Mouse (Mus musculus) hindbrain, embryonic 16.5 days (tissue): ENCODE measurements around the gene Fbxl12. TPM values are rescaled to one million over a fixed set of nuclear protein-coding genes. Genes with fewer than 3 reads are reported as not detected.

Experiments
- polyA plus RNA-seq: library from polyadenylated mRNA; unstranded; fragments of >200 nt; fragmentation: Nextera tagmentation; extraction: Ambion mirVana; gene quantifications from 2 replicates; pipeline ENCODE4 v1.2.1, GENCODE M21; 2015

Fbxl12 gene
- polyA plus RNA-seq, 1 experiment from 2014 or later: 14.6 TPM

Other genes with a start within 250 kb of the Fbxl12 start
- 12.3 and 13.8 TPM in 2 replicates for gene Zfp26, start 184.6 kb downstream of the Fbxl12 start, polyA plus RNA-seq
- gene Zfp426, start 152.0 kb downstream of the Fbxl12 start, polyA plus RNA-seq: 31.6 and 33.9 TPM in 2 replicates
- gene Zfp266, start 123.3 kb downstream of the Fbxl12 start, polyA plus RNA-seq: 84.6 and 91.4 TPM in 2 replicates
- gene Zfp846, start 63.5 kb downstream of the Fbxl12 start, polyA plus RNA-seq: 41.7 and 43.4 TPM in 2 replicates
- 428 and 459 TPM in 2 replicates for gene Ubl5, start 1.9 kb downstream of the Fbxl12 start, polyA plus RNA-seq
- gene Pin1, start 7.3 kb upstream of the Fbxl12 start, polyA plus RNA-seq: 70.6 and 76.1 TPM in 2 replicates
- gene Olfm2, start 101.6 kb upstream of the Fbxl12 start, polyA plus RNA-seq: 250 and 269 TPM in 2 replicates
- gene Col5a3, start 170.3 kb upstream of the Fbxl12 start, polyA plus RNA-seq: 1.1 and 1.2 TPM in 2 replicates
- not detected in 2 replicates for gene Rdh8, start 173.7 kb upstream of the Fbxl12 start, polyA plus RNA-seq
- gene A230050P20Rik, start 223.9 kb upstream of the Fbxl12 start, polyA plus RNA-seq: 18.1 and 22.6 TPM in 2 replicates
- gene Angptl6, start 235.0 kb upstream of the Fbxl12 start, polyA plus RNA-seq: 15.6 and 18.1 TPM in 2 replicates
- gene Ppan, start 243.4 kb upstream of the Fbxl12 start, polyA plus RNA-seq: 44.4 and 48.0 TPM in 2 replicates